Mouse (Mus musculus): ENCODE measurements around the gene Kmt2e.

GRCm38 (mm10) chr5:23497920-23498319 lies 63.7 kb downstream of the Kmt2e start:
- TF ChIP-seq CTCF (IDR thresholded peaks at IDR 0.05; ENCODE audit: low read depth) (no peak), EP300 (IDR thresholded peaks at IDR 0.05; ENCODE audit: low read depth) (no peak)
